Mouse (Mus musculus): ENCODE results near the gene Psmg4.

The Psmg4 gene

GRCm38 (mm10) chr13:34174025-34174424, 11.3 kb downstream of the Psmg4 start:
- in situ Hi-C loops (cut with MboI; ENCODE audit: low pct_unique_long_range_greater_than_20kb in 1 of 2, low sequenced_read_pairs in 2 of 2, unreplicated experiment in 1 of 2) = no loop called here

- in situ Hi-C loops (cut with MboI; ENCODE audit: low pct_unique_long_range_greater_than_20kb in 1 of 2, low sequenced_read_pairs in 2 of 2, unreplicated experiment in 1 of 2) = loop anchor here (10.0 to 25.0 kb wide), 3 partner anchors 356 to 681 kb away; no protein-coding TSS in a partner anchor
These were observed 18.9 kb downstream of the Psmg4 start for GRCm38 (mm10) chr13:34181624-34182023.

- in situ Hi-C loops (cut with MboI; ENCODE audit: low pct_unique_long_range_greater_than_20kb in 1 of 2, low sequenced_read_pairs in 2 of 2, unreplicated experiment in 1 of 2) = loop anchor here (10.0 to 25.0 kb wide), 3 partner anchors 352 to 677 kb away; no protein-coding TSS in a partner anchor
These were observed 22.6 kb downstream of the Psmg4 start for GRCm38 (mm10) chr13:34185371-34185770.

GRCm38 (mm10) chr13:34187571-34187970, 24.8 kb downstream of the Psmg4 start:
- in situ Hi-C loops (cut with MboI; ENCODE audit: low pct_unique_long_range_greater_than_20kb in 1 of 2, low sequenced_read_pairs in 2 of 2, unreplicated experiment in 1 of 2) = loop anchor here (10.0 to 25.0 kb wide), 3 partner anchors 350 to 675 kb away; no protein-coding TSS in a partner anchor

- in situ Hi-C loops (cut with MboI; ENCODE audit: low pct_unique_long_range_greater_than_20kb in 1 of 2, low sequenced_read_pairs in 2 of 2, unreplicated experiment in 1 of 2) = loop anchor here (10.0 to 25.0 kb wide), 3 partner anchors 345 to 670 kb away; no protein-coding TSS in a partner anchor
These were observed 29.8 kb downstream of the Psmg4 start for GRCm38 (mm10) chr13:34192414-34193191.

GRCm38 (mm10) chr13:34193384-34193783, 30.6 kb downstream of the Psmg4 start:
- in situ Hi-C loops (cut with MboI; ENCODE audit: low pct_unique_long_range_greater_than_20kb in 1 of 2, low sequenced_read_pairs in 2 of 2, unreplicated experiment in 1 of 2) = loop anchor here (10.0 to 25.0 kb wide), 3 partner anchors 344 to 669 kb away; no protein-coding TSS in a partner anchor

GRCm38 (mm10) chr13:34195676-34196075, 32.9 kb downstream of the Psmg4 start:
- in situ Hi-C loops (cut with MboI; ENCODE audit: low pct_unique_long_range_greater_than_20kb in 1 of 2, low sequenced_read_pairs in 2 of 2, unreplicated experiment in 1 of 2) = loop anchor here (10.0 to 25.0 kb wide), 3 partner anchors 342 to 667 kb away; no protein-coding TSS in a partner anchor

GRCm38 (mm10) chr13:34205216-34205615, 42.5 kb downstream of the Psmg4 start:
- in situ Hi-C loops (cut with MboI; ENCODE audit: low pct_unique_long_range_greater_than_20kb in 1 of 2, low sequenced_read_pairs in 2 of 2, unreplicated experiment in 1 of 2) = no loop called here

- in situ Hi-C loops (cut with MboI; ENCODE audit: low pct_unique_long_range_greater_than_20kb in 1 of 2, low sequenced_read_pairs in 2 of 2, unreplicated experiment in 1 of 2) = no loop called here
These were observed 45.1 kb downstream of the Psmg4 start for GRCm38 (mm10) chr13:34207714-34208470.

GRCm38 (mm10) chr13:34211261-34211775, 48.6 kb downstream of the Psmg4 start:
- in situ Hi-C loops (cut with MboI; ENCODE audit: low pct_unique_long_range_greater_than_20kb in 1 of 2, low sequenced_read_pairs in 2 of 2, unreplicated experiment in 1 of 2) = no loop called here

- in situ Hi-C loops (cut with MboI; ENCODE audit: low pct_unique_long_range_greater_than_20kb in 1 of 2, low sequenced_read_pairs in 2 of 2, unreplicated experiment in 1 of 2) = no loop called here
These were observed 50.0 kb downstream of the Psmg4 start for GRCm38 (mm10) chr13:34212735-34213212.

GRCm38 (mm10) chr13:34214855-34215254, 52.1 kb downstream of the Psmg4 start:
- in situ Hi-C loops (cut with MboI; ENCODE audit: low pct_unique_long_range_greater_than_20kb in 1 of 2, low sequenced_read_pairs in 2 of 2, unreplicated experiment in 1 of 2) = no loop called here

GRCm38 (mm10) chr13:34218776-34219175, 56.0 kb downstream of the Psmg4 start:
- in situ Hi-C loops (cut with MboI; ENCODE audit: low pct_unique_long_range_greater_than_20kb in 1 of 2, low sequenced_read_pairs in 2 of 2, unreplicated experiment in 1 of 2) = no loop called here

- in situ Hi-C loops (cut with MboI; ENCODE audit: low pct_unique_long_range_greater_than_20kb in 1 of 2, low sequenced_read_pairs in 2 of 2, unreplicated experiment in 1 of 2) = no loop called here
These were observed 57.0 kb downstream of the Psmg4 start for GRCm38 (mm10) chr13:34219728-34220127.

GRCm38 (mm10) chr13:34222985-34223384, 60.2 kb downstream of the Psmg4 start:
- in situ Hi-C loops (cut with MboI; ENCODE audit: low pct_unique_long_range_greater_than_20kb in 1 of 2, low sequenced_read_pairs in 2 of 2, unreplicated experiment in 1 of 2) = no loop called here

GRCm38 (mm10) chr13:34226940-34227339, 64.2 kb downstream of the Psmg4 start:
- in situ Hi-C loops (cut with MboI; ENCODE audit: low pct_unique_long_range_greater_than_20kb in 1 of 2, low sequenced_read_pairs in 2 of 2, unreplicated experiment in 1 of 2) = no loop called here

Measured in mouse embryonic stem cell (cell line).